Mouse (Mus musculus) urinary bladder, postnatal 4 days (tissue): Measurements from ENCODE around the gene Ppp1r9b.
"Not testable (repeated sequence)": the region's sequence is repeated elsewhere in the genome, so short reads cannot be mapped to it uniquely, and the experiment has no call there.

ENCODE experiments used
- DNase-seq, 2 experiments: peaks; one replicate each; pipeline ENCODE4 v3.0.0; 2021 to 2022; ENCODE audit warnings: low spot score in 2 of 2

Gene Ppp1r9b

GRCm38 (mm10) chr11:94997596-94997995 is 6.8 kb downstream of the Ppp1r9b start:
- no peak for DNase-seq

GRCm38 (mm10) chr11:94998041-94998531 is 7.3 kb downstream of the Ppp1r9b start:
- no peak for DNase-seq

DNA sequence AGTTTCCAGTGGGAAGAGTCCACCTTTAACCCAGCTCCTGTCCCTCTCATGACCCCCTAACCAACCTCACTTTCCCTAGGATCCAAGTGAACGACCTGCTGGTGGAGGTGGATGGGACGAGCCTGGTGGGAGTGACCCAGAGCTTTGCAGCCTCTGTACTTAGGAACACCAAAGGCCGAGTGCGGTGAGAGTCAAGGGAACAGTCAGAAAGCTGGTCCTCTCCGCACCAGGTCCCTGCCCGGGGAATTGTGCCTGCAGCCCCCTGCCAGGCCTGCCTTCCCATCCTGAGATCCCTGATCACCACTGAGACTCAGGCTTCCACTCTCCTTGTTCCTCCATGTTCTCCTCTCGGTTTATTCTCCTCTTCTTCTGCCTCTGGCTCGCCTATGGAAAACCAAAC is 9.3 kb downstream of the Ppp1r9b start:
- DNase-seq = no peak

GRCm38 (mm10) chr11:95000548-95000947 is 9.7 kb downstream of the Ppp1r9b start:
- no peak for DNase-seq

DNA sequence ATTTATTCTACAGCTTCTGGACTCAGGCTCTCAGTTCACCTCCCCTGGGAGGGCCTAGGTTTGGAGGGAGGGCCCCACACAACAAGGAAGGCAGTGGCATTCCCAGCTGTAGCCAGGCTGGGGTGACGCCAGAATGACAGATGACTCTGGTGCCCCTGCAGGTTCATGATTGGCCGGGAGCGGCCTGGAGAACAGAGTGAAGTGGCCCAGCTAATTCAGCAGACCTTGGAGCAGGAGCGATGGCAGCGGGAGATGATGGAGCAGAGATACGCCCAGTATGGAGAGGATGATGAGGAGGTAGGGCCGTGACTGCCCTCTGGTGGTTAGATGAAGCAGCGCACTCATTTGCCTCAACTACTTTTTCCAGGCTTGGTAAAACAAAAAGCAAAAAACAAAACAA is 10.2 kb downstream of the Ppp1r9b start:
- DNase-seq = peak in 1 of 2 experiments; percentile 60

DNA sequence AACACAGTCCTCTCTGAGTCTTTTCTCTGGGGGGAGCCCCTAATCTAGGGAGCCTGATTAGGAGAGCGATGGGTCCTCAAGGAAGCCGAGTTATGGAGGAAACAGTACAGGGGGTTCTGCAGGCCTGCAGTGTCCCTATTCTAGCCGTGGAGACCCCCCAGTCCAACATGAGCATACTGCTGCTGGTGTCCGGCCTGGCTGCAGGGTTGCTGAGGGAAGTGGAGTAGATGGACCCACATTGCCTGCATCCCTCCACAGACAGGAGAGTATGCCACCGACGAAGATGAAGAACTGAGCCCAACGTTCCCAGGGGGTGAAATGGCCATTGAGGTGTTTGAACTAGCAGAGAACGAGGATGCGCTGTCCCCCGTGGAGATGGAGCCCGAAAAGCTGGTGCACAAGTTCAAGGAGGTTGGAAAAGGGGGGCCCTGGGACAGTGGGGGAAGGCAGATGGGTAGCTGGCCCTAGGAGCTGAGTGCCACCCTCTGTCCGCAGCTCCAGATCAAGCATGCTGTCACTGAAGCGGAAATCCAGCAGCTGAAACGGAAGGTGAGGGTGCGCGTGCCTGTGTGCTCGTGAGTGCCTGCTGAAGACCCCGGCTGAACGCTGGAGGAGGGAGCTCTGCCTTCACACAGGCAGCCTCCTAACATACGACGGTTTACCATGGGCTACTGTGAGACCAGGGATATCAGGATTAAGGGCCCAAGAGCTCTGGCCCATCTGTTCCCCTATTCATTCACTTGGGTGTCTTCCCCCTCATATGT is 10.9 kb downstream of the Ppp1r9b start:
- DNase-seq = no peak

DNA sequence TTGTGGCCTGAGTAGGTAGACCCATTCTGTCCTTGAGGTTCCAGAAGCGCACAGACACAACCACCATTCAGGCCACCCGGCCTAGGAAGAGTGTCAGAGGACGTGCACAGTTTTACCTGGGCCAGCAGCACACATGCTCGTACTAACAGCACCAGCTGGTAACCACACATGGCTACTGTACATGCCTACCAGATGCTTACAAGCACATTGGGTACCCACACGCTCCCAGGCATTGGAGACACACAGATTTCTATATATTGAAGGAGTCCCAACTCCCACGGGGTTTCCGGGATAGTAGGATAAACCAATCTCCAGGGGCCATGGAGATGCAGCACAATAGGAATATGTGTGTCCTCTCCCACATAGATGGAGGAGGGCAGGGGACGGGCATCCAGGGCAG is 11.9 kb downstream of the Ppp1r9b start:
- DNase-seq = no peak

DNA sequence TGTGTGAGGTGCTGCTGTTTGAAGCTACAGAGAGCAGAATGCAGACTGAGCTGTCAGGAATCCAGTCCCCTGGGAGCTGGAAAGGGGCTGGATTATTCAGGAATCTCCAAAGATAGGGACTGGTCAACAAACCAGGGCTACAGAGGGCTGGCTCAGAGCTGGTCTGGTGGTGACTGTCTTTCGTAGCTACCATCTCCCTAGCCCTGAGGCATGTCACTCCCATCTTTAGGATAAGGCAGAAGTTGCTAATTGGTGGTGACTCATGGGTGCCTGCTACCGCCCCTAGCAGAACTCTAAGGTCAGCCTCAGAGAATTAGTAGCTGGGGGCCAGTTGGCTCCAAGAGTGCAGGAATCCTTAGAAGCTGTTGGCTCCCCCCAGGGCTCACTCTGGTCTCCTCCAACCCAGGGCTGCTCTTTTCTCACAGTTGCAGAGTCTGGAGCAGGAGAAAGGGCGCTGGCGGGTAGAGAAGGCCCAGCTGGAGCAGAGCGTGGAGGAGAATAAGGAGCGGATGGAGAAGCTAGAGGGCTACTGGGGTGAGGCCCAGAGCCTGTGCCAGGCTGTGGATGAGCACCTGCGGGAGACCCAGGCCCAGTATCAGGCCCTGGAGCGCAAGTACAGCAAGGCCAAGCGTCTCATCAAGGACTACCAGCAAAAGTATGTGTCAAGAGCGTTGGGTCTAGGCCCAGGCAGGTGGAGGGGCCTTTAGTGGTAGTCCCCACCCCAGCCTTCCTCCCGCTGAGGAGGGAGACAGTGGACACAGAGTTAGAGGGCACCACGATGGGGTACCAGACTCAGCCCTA is 13.5 kb downstream of the Ppp1r9b start:
- no peak for DNase-seq

GRCm38 (mm10) chr11:95004937-95005198 is 14.0 kb downstream of the Ppp1r9b start:
- no peak for DNase-seq

DNA sequence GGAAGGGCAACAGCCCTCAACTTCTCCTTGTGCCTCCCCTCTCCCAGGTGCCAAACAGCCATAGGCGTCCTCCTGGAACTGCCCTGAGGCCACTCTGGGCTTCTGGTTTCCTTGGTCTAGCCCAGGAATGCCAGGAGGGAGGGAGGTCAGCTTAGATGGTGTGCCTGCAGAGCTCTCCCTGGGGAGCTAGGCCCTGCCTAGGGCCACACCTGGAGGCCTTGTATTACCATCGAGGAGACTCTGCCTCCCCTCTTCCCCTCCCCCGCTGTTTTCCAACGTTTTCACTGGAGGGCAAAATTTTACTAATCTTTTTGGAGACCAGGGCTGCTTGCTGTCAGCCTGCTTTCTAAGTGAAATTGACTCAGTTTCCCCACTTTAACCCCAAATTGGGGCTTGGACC is 15.2 kb downstream of the Ppp1r9b start:
- DNase-seq = no peak

GRCm38 (mm10) chr11:95006525-95007219 is 15.8 kb downstream of the Ppp1r9b start:
- peak; percentile 77 to 81 for DNase-seq

DNA sequence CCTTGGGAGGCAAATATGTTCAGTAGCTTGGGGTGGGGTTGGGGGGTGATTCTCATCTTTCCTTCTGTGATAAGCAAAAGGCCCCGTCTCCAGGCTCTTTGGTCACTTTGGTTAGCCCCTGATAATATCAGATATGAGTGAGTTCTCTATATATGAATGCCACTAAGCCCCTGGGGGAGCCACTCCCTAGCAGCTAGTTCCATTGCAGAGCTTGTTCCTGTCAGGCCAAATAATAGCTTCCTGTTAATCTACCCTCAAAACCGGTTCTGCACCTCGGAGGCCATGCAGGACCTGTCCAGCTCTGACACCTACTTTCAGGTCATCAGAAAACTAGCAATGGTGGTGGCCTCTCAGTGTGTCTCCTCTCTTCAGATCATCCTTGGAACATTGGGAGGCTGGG is 16.6 kb downstream of the Ppp1r9b start:
- DNase-seq = no peak

- peak in 1 of 2 experiments; percentile 55 for DNase-seq
These were observed 18.1 kb downstream of the Ppp1r9b start for GRCm38 (mm10) chr11:95008661-95009628.

DNA sequence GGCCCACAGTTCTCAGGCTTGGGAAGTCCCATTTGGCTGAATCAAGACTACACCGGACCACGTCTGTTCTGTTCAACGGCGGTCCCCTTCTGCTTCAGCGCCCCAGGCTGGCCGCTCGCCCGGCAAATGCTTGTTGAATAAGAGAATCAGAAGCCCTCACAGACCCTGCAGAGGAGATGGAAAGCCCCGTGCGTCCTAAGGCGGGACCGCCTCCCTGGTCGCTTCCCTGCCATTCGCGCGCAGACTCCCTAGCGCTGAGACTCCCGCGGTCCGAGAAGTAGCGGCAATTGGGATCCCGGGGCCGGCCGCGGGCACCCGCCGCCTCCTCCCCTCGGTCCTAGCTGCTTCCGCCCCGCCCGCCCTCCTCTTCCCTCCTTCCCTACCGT is 18.8 kb downstream of the Ppp1r9b start, which contains the start of gene Samd14:
Gene Samd14, plus strand, starts transcription at position 251 of the 386 bp plus-strand sequence.
- peak; percentile 72 to 75 for DNase-seq

DNA sequence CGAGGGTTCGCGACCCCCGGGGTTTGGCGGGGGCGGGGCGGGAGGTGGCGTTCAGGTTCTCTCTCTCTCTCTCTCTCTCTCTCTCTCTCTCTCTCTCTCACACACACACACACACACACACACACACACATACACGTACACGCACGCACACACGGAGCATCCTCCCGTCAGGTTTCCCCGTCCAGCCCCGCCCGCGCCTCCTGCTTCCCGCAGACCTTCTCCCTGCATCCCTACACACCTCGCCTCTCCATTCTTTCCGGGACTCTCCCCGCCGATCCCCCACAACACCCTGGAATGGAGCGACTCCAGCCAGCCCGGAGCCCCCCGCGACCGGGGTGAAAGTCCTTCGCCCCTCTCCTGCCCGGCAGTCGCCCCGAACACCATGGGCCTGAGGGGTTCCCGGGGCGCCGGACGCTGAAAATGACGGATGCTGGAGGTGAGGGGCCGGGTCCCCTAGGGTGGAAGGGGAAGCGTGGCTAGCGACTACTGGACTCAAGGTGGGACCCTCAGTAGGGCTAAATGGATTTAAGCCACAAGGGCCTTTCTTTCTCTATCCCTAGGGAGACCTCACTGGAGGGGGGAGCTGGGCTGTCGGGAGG is 19.4 kb downstream of the Ppp1r9b start:
- DNase-seq = no peak

- not testable (repeated sequence) for DNase-seq
These were observed 20.1 kb downstream of the Ppp1r9b start for GRCm38 (mm10) chr11:95010841-95011403.

GRCm38 (mm10) chr11:95011416-95011815 is 20.6 kb downstream of the Ppp1r9b start:
- DNase-seq = no peak

GRCm38 (mm10) chr11:95012075-95012474 is 21.2 kb downstream of the Ppp1r9b start:
- DNase-seq = no peak

DNA sequence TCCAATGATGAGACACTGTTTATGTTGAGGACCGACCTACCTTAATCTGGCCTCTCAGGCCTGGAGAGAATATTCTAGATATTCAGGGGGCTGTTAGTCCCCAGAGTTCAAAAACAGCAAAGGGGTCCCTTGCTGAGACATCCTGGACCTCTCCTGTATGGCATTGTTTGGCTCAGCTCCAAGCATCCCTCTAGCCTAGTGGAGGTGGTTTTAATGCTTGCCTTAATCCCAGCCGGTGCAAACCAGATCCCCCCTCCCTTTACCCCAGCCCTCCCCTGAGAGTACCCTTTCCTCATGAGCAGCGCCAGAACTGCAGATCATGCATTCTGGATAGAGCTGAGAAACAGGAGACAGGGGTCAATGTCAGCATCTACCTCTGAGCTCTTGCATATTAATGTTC is 21.7 kb downstream of the Ppp1r9b start:
- no peak for DNase-seq

GRCm38 (mm10) chr11:95015484-95015883 is 24.6 kb downstream of the Ppp1r9b start:
- no peak for DNase-seq
